Mouse (Mus musculus) intestine, postnatal 0 days (tissue): ENCODE measurements around the gene Olfr1330. TPM values are rescaled to one million over a fixed set of nuclear protein-coding genes. Genes with fewer than 3 reads are reported as not detected.
"Not testable (repeated sequence)": the region's sequence is repeated elsewhere in the genome, so short reads cannot be mapped to it uniquely, and the experiment has no call there.

Source experiments
- ATAC-seq: fragments of 200-750 bp; cut with Nextera tagmentation; 2 replicates; pipeline ENCODE4 v1.8.0; 2017; ENCODE audit warnings: mild to moderate bottlenecking, moderate TSS enrichment, moderate library complexity
- H3K27ac ChIP-seq: fragments of 300-500 bp; sonication (generic); 2 replicates; pipeline ENCODE4 v1.5.1; 2014; ENCODE audit warnings: mild to moderate bottlenecking, low read depth, low read length, moderate library complexity
- H3K27me3 ChIP-seq: fragments of 300-500 bp; sonication (generic); replicated peaks from 2 replicates; pipeline ENCODE4 v1.6.1; 2014; ENCODE audit warnings: low read length, mixed read lengths; ENCODE audit not compliant: control insufficient read depth, insufficient read depth
- H3K36me3 ChIP-seq: fragments of 300-500 bp; sonication (generic); 2 replicates; pipeline ENCODE4 v1.6.1; 2014; ENCODE audit warnings: mild to moderate bottlenecking, moderate library complexity; ENCODE audit not compliant: control insufficient read depth, insufficient read depth
- H3K4me1 ChIP-seq: fragments of 300-500 bp; sonication (generic); replicated peaks from 2 replicates; pipeline ENCODE4 v1.6.1; 2014; ENCODE audit warnings: antibody characterized with exemption, low read length, mixed read lengths; ENCODE audit not compliant: control insufficient read depth, insufficient read depth
- H3K4me2 ChIP-seq: fragments of 300-500 bp; sonication (generic); replicated peaks from 2 replicates; pipeline ENCODE4 v1.6.1; 2014; ENCODE audit warnings: low read depth, mild to moderate bottlenecking, moderate library complexity
- H3K4me3 ChIP-seq: fragments of 300-500 bp; sonication (generic); 2 replicates; pipeline ENCODE4 v1.5.1; 2014; ENCODE audit warnings: low read depth, low read length
- H3K9ac ChIP-seq: fragments of 300-500 bp; sonication (generic); 2 replicates; pipeline ENCODE4 v1.6.1; 2014; ENCODE audit warnings: mild to moderate bottlenecking, low read depth, low read length
- H3K9me3 ChIP-seq: fragments of 300-500 bp; sonication (generic); 2 replicates; pipeline ENCODE4 v1.6.1; 2016; ENCODE audit warnings: mixed run types; ENCODE audit not compliant: control insufficient read depth
- CTCF ChIP-seq: sonication (generic); IDR thresholded peaks from 2 replicates; pipeline ENCODE4 v1.5.1; 2016; ENCODE audit warnings: low read depth, mild to moderate bottlenecking, control low read depth, antibody characterized with exemption, moderate library complexity
- WGBS: fragments of 180-500 bp; shearing (Covaris S2); extraction: QIAGEN DNeasy Blood & Tissue Kit; methylation state at CpG from one replicate; pipeline ENCODE4 v1.1.7; 2014; 5-methylcytosine and 5-hydroxymethylcytosine counted together
- polyA plus RNA-seq: library from polyadenylated mRNA; unstranded; fragments of >200 nt; fragmentation: Nextera tagmentation; extraction: Ambion mirVana; gene quantifications from 2 replicates; pipeline ENCODE4 v1.2.1, GENCODE M21; 2015

Gene Olfr1330
- not detected in 2 replicates for polyA plus RNA-seq

DNA sequence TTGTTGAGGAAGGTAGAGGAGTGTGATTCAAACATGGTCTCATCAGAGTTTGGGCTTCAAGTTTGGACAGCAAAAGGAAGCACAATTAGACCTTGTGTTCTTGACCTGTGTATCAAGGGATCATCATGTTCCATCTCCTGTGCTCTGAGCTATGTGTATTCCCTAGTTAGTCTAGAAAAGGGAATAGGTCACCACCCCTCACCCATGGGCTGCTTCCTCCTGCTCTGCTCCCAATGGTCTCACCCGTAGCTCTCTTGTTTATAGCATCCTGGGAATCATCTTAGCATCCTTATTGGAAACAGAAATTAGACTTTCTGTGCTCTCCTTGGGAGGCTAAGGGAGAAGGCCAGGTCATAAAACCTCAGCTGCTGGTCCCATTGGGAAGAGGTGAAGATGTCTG is at the start of gene Olfr1330:
Gene Olfr1330 (plus strand): TSS at position 301 of the 400 bp plus-strand sequence.
- Histone ChIP-seq H3K4me1 (no peaks in the 10 kb centered on the region), H3K4me3 (no peak within 1 kb of the TSS), H3K9me3 (no peaks in the 10 kb centered on the region), H3K27ac (no peak within 1 kb of the TSS), H3K36me3 (no peaks in the 10 kb centered on the region), H3K4me2 (no peak within 1 kb of the TSS), H3K27me3 (no peaks in the 10 kb centered on the region), H3K9ac (no peak within 1 kb of the TSS)
- no peak for TF ChIP-seq CTCF
- 88% methylated on average over 1 of the region's 1 CpGs for WGBS
- no peak for ATAC-seq

DNA sequence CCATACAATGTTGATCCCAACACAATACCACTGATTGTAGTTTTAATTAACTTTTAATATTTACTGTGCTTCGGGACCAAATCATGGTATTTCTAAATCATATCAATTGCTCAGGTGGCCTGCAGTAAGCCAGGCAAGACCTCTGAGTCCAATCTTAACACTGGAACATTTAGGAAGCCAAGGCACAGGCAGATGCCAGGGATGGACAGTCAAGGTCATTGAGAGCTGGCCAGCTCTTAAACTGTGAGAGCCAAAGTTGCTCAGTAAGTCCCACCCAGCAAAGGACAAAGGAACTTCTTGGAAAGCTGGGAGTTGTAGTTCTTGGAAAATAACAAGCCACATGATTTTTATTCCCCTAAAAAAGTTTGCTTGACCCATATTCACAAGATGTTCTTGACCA is 26.6 kb upstream of the Olfr1330 start:
- no peaks in the 10 kb centered on the region for H3K36me3 ChIP-seq
- H3K4me2 ChIP-seq: no peak overlapping the region
- no peaks in the 10 kb centered on the region for H3K27me3 ChIP-seq
- TF ChIP-seq CTCF: no peak
- H3K4me1 ChIP-seq: no peaks in the 10 kb centered on the region
- no peak overlapping the region for H3K9ac ChIP-seq
- H3K9me3 ChIP-seq: no peaks in the 10 kb centered on the region
- no peak overlapping the region for H3K27ac ChIP-seq
- WGBS: 82% methylated on average over 1 of the region's 1 CpGs
- ATAC-seq: no peak
- H3K4me3 ChIP-seq: no peak overlapping the region

- H3K27ac ChIP-seq: no peak overlapping the region
- no peaks in the 10 kb centered on the region for H3K9me3 ChIP-seq
- H3K4me3 ChIP-seq: no peak overlapping the region
- ATAC-seq: no peak
- no peaks in the 10 kb centered on the region for H3K4me1 ChIP-seq
- H3K36me3 ChIP-seq: no peaks in the 10 kb centered on the region
- no peak overlapping the region for H3K4me2 ChIP-seq
- no peak overlapping the region for H3K9ac ChIP-seq
- no peaks in the 10 kb centered on the region for H3K27me3 ChIP-seq
- WGBS: 70% methylated on average over 4 of the region's 4 CpGs
- no peak for TF ChIP-seq CTCF
These were observed 25.7 kb upstream of the Olfr1330 start for GRCm38 (mm10) chr4:118862704-118863103.

DNA sequence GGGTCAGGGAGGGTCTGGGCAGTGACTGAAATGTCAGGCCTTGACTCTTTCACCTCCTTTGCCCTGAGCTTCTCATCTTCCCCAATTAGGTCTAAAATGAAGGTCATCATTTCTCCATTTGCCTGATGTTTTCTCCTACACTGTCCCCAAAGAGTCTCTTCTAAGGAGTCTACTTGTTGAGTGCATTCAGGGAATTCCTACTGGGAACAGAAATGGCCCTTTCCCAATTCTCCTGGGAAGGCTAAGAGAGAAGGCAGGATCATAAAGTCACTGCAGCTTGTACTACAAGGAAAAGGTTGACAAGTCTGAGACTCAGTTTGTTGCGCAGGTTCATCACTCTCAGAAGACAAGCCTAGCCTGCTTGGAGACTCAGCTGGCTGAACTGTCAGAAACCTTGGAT is 24.0 kb upstream of the Olfr1330 start, which contains the start of gene Olfr1331:
Gene Olfr1331 (plus strand): TSS at position 301 of the 400 bp plus-strand sequence.
- no peaks in the 10 kb centered on the region for H3K36me3 ChIP-seq
- no peak within 1 kb of the TSS for H3K4me2 ChIP-seq
- H3K27me3 ChIP-seq: no peaks in the 10 kb centered on the region
- H3K9ac ChIP-seq: no peak within 1 kb of the TSS
- no peak for ATAC-seq
- H3K4me1 ChIP-seq: no peaks in the 10 kb centered on the region
- no peaks in the 10 kb centered on the region for H3K9me3 ChIP-seq
- TF ChIP-seq CTCF: no peak
- no peak within 1 kb of the TSS for H3K27ac ChIP-seq
- 92% methylated on average over 1 of the region's 1 CpGs for WGBS
- H3K4me3 ChIP-seq: no peak within 1 kb of the TSS

- H3K4me2 ChIP-seq: no peak overlapping the region
- H3K27me3 ChIP-seq: no peaks in the 10 kb centered on the region
- no peak overlapping the region for H3K27ac ChIP-seq
- H3K36me3 ChIP-seq: no peaks in the 10 kb centered on the region
- H3K4me1 ChIP-seq: no peaks in the 10 kb centered on the region
- H3K4me3 ChIP-seq: no peak overlapping the region
- no peak for TF ChIP-seq CTCF
- H3K9me3 ChIP-seq: no peaks in the 10 kb centered on the region
- no peak overlapping the region for H3K9ac ChIP-seq
- ATAC-seq: no peak
These were observed 20.8 kb upstream of the Olfr1330 start for GRCm38 (mm10) chr4:118867566-118867965.

- WGBS: 58% methylated on average over 2 of the region's 2 CpGs
- Histone ChIP-seq H3K27ac (no peak overlapping the region), H3K4me2 (no peak overlapping the region), H3K27me3 (no peaks in the 10 kb centered on the region), H3K4me3 (no peak overlapping the region), H3K9ac (no peak overlapping the region), H3K9me3 (no peaks in the 10 kb centered on the region), H3K4me1 (no peaks in the 10 kb centered on the region), H3K36me3 (no peaks in the 10 kb centered on the region)
- TF ChIP-seq CTCF: no peak
- no peak for ATAC-seq
These were observed 13.6 kb downstream of the Olfr1330 start for GRCm38 (mm10) chr4:118901981-118902380.

GRCm38 (mm10) chr4:118917365-118917764 is 29.0 kb downstream of the Olfr1330 start, which contains the start of gene Olfr1329:
TSS of gene Olfr1329 (minus strand) at chr4:118917465.
- not testable (repeated sequence) for H3K4me3 ChIP-seq, H3K4me2 ChIP-seq, H3K27me3 ChIP-seq, H3K9me3 ChIP-seq, ATAC-seq, H3K9ac ChIP-seq, H3K36me3 ChIP-seq, H3K27ac ChIP-seq, H3K4me1 ChIP-seq
- WGBS: 70% methylated on average over 2 of the region's 2 CpGs

DNA sequence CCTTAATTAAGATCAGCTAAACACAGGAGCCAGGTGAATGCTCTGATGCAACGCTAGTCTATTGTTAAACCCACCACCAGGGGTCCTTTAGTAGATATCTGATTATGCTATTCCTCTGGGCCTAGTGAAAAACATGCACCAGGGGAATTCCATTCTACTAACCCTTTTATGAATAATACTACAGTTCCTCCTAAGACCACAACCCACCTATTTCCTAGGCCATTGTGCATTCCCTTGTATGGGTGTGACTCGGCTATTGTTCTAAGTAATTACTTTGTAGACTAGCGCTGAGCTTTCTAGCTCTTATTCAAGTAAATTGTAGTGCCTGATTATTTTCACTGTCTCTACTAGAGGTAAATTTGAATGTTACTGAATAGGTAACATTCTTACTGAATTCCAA is 42.9 kb downstream of the Olfr1330 start:
- H3K27ac ChIP-seq, H3K36me3 ChIP-seq, H3K27me3 ChIP-seq, H3K4me1 ChIP-seq, H3K4me2 ChIP-seq, H3K4me3 ChIP-seq, H3K9ac ChIP-seq, ATAC-seq, H3K9me3 ChIP-seq: not testable (repeated sequence)
- 81% methylated on average over 3 of the region's 3 CpGs for WGBS
